Mouse (Mus musculus): ENCODE data around the gene Bhmt2. TPM values are rescaled to one million over a fixed set of nuclear protein-coding genes. Genes with fewer than 3 reads are reported as not detected.

Bhmt2 gene
- polyA plus RNA-seq, 1 experiment from 2014 or later: not detected

DNA sequence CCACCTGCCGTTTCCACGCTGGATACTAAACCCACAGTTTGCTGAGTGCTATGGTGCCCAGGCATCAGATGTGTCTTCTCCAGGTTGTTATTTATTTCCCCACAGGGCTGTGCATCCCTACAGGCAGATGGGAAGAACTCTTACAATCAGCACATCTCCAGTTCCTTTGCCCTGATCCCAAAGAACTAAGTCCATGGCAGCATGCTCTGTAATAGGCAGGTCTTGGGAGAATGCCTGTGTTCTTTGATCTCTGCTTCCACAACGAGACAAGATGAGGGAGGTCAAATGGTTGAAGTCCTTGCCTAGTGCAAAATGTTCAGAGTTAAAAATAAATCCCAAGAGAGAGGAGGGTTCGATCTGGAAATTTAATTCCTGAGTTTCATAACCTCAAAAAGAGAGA, 34.5 kb downstream of the Bhmt2 start:
- Histone ChIP-seq H3K36me3 (no peaks in the 10 kb centered on the region), H3K27ac (no peak overlapping the region), H3K4me2 (no peak overlapping the region), H3K9ac (replicated peaks) (no peak overlapping the region), H3K9me3 (no peaks in the 10 kb centered on the region), H3K27me3 (no peaks in the 10 kb centered on the region), H3K4me1 (replicated peaks) (no peaks in the 10 kb centered on the region), H3K4me3 (replicated peaks) (no peak overlapping the region)
- no peak for ATAC-seq (ENCODE audit: insufficient number of reproducible peaks, insufficient read depth, low FRiP score, low TSS enrichment, low read depth)
- 58% methylated on average over 4 of the region's 4 CpGs for whole genome bisulfite sequencing

- Histone ChIP-seq H3K27ac (no peak within 1 kb of the TSS), H3K9ac (replicated peaks) (no peak within 1 kb of the TSS), H3K27me3 (no peaks in the 10 kb centered on the region), H3K4me1 (replicated peaks) (no peaks in the 10 kb centered on the region), H3K4me2 (no peak within 1 kb of the TSS), H3K9me3 (no peaks in the 10 kb centered on the region), H3K36me3 (no peaks in the 10 kb centered on the region), H3K4me3 (replicated peaks) (no peak within 1 kb of the TSS)
- no peak for ATAC-seq (ENCODE audit: insufficient number of reproducible peaks, insufficient read depth, low FRiP score, low TSS enrichment, low read depth)
- WGBS: 69% methylated on average over 19 of the region's 19 CpGs
Measured at GRCm38 (mm10) chr13:93637282-93638245, 36.5 kb downstream of the Bhmt2 start, which contains the start of gene Bhmt. TSS of gene Bhmt (minus strand) at chr13:93637961.

GRCm38 (mm10) chr13:93636561-93636960, 37.5 kb downstream of the Bhmt2 start:
- 76% methylated on average over 1 of the region's 1 CpGs for WGBS
- no peaks in the 10 kb centered on the region for H3K36me3 ChIP-seq
- H3K27ac ChIP-seq: no peak overlapping the region
- no peak overlapping the region for H3K4me3 ChIP-seq (replicated peaks)
- H3K9me3 ChIP-seq: no peaks in the 10 kb centered on the region
- H3K27me3 ChIP-seq: no peaks in the 10 kb centered on the region
- H3K9ac ChIP-seq (replicated peaks): no peak overlapping the region
- no peak for ATAC-seq (ENCODE audit: insufficient number of reproducible peaks, insufficient read depth, low FRiP score, low TSS enrichment, low read depth)
- no peak overlapping the region for H3K4me2 ChIP-seq
- no peaks in the 10 kb centered on the region for H3K4me1 ChIP-seq (replicated peaks)

DNA sequence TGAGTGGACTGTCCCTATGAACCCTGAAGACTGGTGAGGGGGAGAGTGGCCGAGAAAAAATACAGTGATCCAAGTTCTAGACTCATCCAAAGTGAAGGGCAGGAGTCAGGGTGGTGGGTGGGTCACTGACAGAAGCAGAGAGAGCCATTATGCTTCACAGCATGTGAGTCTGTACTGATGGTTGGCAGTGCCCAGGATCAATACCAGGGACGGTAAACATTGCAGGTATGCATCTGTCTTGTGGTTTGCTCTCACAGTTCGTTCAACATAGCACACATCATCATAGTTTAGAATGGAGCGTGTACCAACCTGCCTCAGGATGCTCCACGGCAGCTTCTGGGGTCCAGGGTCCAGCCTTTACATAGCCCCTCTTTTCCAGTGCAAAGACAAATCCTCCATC, 41.2 kb downstream of the Bhmt2 start:
- no peak for ATAC-seq (ENCODE audit: insufficient number of reproducible peaks, insufficient read depth, low FRiP score, low TSS enrichment, low read depth)
- H3K36me3 ChIP-seq: no peaks in the 10 kb centered on the region
- WGBS: 80% methylated on average over 5 of the region's 5 CpGs
- no peak overlapping the region for H3K4me3 ChIP-seq (replicated peaks)
- no peaks in the 10 kb centered on the region for H3K9me3 ChIP-seq
- no peak overlapping the region for H3K27ac ChIP-seq
- peaks cover 8% of the 10 kb centered on the region for H3K4me1 ChIP-seq (replicated peaks)
- H3K9ac ChIP-seq (replicated peaks): no peak overlapping the region
- no peak overlapping the region for H3K4me2 ChIP-seq
- H3K27me3 ChIP-seq: no peaks in the 10 kb centered on the region

DNA sequence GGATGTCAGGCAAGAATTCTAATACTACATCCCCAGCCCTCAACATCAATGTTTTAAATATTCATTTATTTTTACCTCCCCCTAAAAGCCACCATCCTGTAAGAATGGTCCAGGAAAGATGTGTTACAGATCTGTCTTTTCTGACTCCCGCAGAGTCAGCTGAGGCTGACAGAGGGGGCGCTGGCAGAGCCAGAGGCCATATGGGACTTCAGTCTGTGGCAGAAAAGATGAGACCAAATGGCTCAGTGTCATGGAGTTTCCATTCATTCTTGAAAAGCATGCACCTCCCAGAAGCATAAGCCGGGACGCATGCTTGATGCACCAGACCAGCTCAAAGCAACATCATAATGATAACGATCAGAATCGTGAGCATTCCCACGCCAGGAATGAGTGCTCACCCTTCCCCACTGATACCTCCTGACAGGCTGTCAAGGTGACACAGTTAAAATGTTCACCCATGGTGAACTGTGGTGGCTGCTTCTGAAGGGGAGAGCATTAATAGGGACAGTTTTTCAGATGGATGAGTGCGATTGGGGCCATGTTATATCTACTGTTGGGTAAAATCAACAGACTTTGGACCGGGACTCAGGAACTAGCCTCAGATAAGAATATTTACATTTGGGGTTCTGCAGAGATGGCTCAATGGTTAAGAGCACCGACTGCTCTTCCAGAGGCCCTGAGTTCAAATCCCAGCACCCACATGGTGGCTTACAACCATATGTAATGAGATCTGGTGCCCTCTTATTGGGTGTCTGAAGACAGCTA, 43.0 kb downstream of the Bhmt2 start:
- H3K4me2 ChIP-seq: no peak overlapping the region
- H3K4me3 ChIP-seq (replicated peaks): no peak overlapping the region
- H3K9ac ChIP-seq (replicated peaks): no peak overlapping the region
- H3K27me3 ChIP-seq: no peaks in the 10 kb centered on the region
- H3K27ac ChIP-seq: no peak overlapping the region
- no peaks in the 10 kb centered on the region for H3K36me3 ChIP-seq
- 84% methylated on average over 10 of the region's 10 CpGs for WGBS
- H3K9me3 ChIP-seq: no peaks in the 10 kb centered on the region
- ATAC-seq (ENCODE audit: insufficient number of reproducible peaks, insufficient read depth, low FRiP score, low TSS enrichment, low read depth): no peak
- peaks cover 8% of the 10 kb centered on the region for H3K4me1 ChIP-seq (replicated peaks)

DNA sequence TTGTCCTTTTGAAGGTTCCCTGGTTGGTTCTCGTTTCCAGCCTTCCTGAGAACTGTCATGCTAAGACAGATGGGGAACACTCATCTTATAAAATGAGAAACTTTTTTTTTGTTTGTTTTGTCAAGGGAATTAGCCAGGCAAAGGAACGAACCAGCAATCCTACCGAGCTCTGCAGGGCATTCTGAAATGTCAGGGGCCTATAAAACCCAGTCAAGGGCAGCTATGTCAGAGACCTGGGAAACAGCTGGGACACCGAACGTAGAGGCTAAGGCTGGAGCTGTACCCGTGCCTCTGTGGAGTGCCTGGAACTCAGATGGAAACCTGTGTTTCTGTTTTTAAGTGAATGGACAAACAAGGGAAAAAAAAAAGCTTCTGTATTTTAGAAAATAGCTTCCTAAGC, 45.2 kb downstream of the Bhmt2 start:
- WGBS: 11% methylated on average over 6 of the region's 6 CpGs
- Histone ChIP-seq H3K36me3 (no peaks in the 10 kb centered on the region), H3K4me1 (replicated peaks) (peaks cover 8% of the 10 kb centered on the region), H3K4me3 (replicated peaks) (no peak overlapping the region), H3K9ac (replicated peaks) (no peak overlapping the region), H3K27ac (no peak overlapping the region; the same call in 1 of the 2 replicates), H3K27me3 (no peaks in the 10 kb centered on the region), H3K4me2 (no peak overlapping the region), H3K9me3 (no peaks in the 10 kb centered on the region)
- no peak for ATAC-seq (ENCODE audit: insufficient number of reproducible peaks, insufficient read depth, low FRiP score, low TSS enrichment, low read depth)

DNA sequence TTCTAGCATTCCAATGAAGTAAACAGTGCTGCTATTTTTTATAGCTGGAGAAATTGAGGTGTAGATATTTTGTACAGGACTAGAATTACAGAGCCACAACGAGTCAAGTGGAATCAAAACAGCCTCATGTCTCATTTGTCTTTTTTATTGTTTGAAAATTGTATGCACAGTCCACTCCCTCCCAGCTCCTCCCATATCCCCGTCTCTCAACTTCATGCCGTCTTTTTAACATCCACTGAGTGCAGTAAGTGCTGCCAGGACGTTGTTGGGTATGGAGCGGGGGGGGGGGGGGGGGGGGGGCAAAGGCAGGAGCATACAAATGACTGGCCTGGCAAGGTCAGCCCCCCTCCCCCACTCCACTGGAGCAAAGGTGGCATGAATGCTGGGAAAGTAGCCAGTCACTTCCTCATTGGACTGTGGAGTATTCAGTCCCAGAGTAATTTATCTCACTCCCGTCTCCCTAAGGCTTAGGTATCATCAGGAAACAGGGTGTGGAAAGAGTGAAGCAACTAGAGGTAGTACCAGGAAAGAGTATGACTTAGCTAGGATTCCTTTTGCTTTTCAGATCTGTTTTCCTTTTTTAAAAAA, 59.6 kb downstream of the Bhmt2 start:
- Histone ChIP-seq H3K9me3 (no peaks in the 10 kb centered on the region), H3K9ac (replicated peaks) (no peak overlapping the region), H3K4me2 (no peak overlapping the region), H3K4me3 (replicated peaks) (no peak overlapping the region), H3K27ac (no peak overlapping the region), H3K4me1 (replicated peaks) (0 out of 2 replicates have a peak, but pooled peaks cover 4% of the 10 kb centered on the region), H3K27me3 (no peaks in the 10 kb centered on the region), H3K36me3 (no peaks in the 10 kb centered on the region)
- ATAC-seq (ENCODE audit: insufficient number of reproducible peaks, insufficient read depth, low FRiP score, low TSS enrichment, low read depth): no peak
- 52% methylated on average over 5 of the region's 6 CpGs for WGBS

- Histone ChIP-seq H3K9ac (replicated peaks) (no peak overlapping the region), H3K4me3 (replicated peaks) (no peak overlapping the region), H3K4me2 (no peak overlapping the region), H3K4me1 (replicated peaks) (0 out of 2 replicates have a peak, but pooled peaks cover 4% of the 10 kb centered on the region), H3K27me3 (no peaks in the 10 kb centered on the region), H3K9me3 (no peaks in the 10 kb centered on the region), H3K27ac (no peak overlapping the region), H3K36me3 (no peaks in the 10 kb centered on the region)
- WGBS: 83% methylated on average over 4 of the region's 4 CpGs
- no peak for ATAC-seq (ENCODE audit: insufficient number of reproducible peaks, insufficient read depth, low FRiP score, low TSS enrichment, low read depth)
Measured at GRCm38 (mm10) chr13:93613771-93614170, 60.3 kb downstream of the Bhmt2 start.

GRCm38 (mm10) chr13:93612660-93613607, 61.2 kb downstream of the Bhmt2 start:
- Histone ChIP-seq H3K4me2 (no peak overlapping the region), H3K9me3 (no peaks in the 10 kb centered on the region), H3K36me3 (no peaks in the 10 kb centered on the region), H3K27ac (no peak overlapping the region), H3K27me3 (no peaks in the 10 kb centered on the region), H3K9ac (replicated peaks) (no peak overlapping the region), H3K4me1 (replicated peaks) (0 out of 2 replicates have a peak, but pooled peaks cover 4% of the 10 kb centered on the region), H3K4me3 (replicated peaks) (no peak overlapping the region)
- 57% methylated on average over 19 of the region's 19 CpGs for WGBS
- 0 out of 2 replicates have a peak, but pooled peaks have one; percentile 49 for ATAC-seq (ENCODE audit: insufficient number of reproducible peaks, insufficient read depth, low FRiP score, low TSS enrichment, low read depth)

- H3K4me2 ChIP-seq: no peak overlapping the region
- 80% methylated on average over 2 of the region's 2 CpGs for WGBS
- no peak for ATAC-seq (ENCODE audit: insufficient number of reproducible peaks, insufficient read depth, low FRiP score, low TSS enrichment, low read depth)
Measured at GRCm38 (mm10) chr13:93608476-93608875, 65.6 kb downstream of the Bhmt2 start.

More at GRCm38 (mm10) chr13:93608476-93608875, 65.6 kb downstream of the Bhmt2 start:
- Histone ChIP-seq H3K9ac (replicated peaks) (no peak overlapping the region), H3K36me3 (no peaks in the 10 kb centered on the region), H3K27ac (no peak overlapping the region), H3K9me3 (no peaks in the 10 kb centered on the region), H3K4me3 (replicated peaks) (no peak overlapping the region), H3K4me1 (replicated peaks) (0 out of 2 replicates have a peak, but pooled peaks cover 4% of the 10 kb centered on the region), H3K27me3 (no peaks in the 10 kb centered on the region)

Measured in limb, embryonic 12.5 days (tissue).